In the genomic region with DNA sequence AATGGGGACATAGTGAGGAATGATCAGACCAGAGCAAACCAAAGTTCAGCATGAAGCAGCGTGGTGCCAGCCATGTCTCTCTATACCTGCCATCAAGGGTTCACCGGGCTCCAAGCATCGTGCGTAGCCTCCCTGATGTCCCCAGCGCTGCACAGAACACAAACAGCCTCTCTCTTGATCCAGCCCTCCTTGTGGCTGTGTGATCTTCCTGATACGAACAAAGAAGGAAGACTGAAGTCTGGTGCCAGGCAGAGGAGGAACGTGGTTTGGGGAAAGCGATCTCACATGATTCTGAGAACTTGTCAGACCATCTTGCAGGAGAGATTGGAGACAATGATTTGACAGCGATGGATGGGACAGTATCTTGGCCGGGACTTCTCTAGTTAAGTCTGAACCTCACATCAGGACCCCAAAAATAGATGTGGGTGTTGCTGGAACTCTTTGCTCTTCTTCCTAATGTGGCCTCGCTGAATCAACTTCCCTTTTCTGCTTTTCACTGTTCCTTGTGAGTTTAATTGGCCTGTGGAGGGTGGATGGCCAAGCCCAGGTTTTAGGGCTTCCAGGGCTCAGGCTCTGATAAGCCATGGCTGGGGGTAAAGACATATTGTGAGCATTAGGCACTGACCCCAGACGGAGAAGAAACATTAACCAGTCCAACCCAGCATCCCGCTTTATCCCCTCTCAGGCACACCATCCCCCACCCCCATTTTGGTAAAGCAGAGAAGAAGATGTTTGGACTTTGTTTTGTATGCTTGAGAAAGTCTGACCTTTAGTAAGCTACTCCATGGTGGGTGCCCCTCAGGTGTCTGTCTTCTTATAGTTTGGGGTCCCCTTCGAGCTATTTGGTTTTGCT, we compare ENCODE assay signal across 1 mouse cellular context.
TF ChIP-seq lines count a peak whose summit lies in the region.

No protein-coding gene starts in this region.

TF ChIP-seq in CH12.LX, 34 proteins besides CTCF, POLR2A, EP300 and RAD21:
- no peak for TF ChIP-seq IRF4 (IDR thresholded peaks at IDR 0.05; ENCODE audit: low read depth, low read length)
- 0 out of 2 replicates have a peak, but pooled peaks have one; percentile 25 for TF ChIP-seq MEF2A (IDR thresholded peaks at IDR 0.05; ENCODE audit: borderline replicate concordance, low read depth, low read length)
